Mouse (Mus musculus) G1E (cell line): ENCODE data around the gene Slc35f1. TPM values are rescaled to one million over a fixed set of nuclear protein-coding genes. Genes with fewer than 3 reads are reported as not detected.

ENCODE experiments used
- ATAC-seq: 2 replicates; pipeline ENCODE4 v1.8.0; 2016; ENCODE audit warnings: mild to moderate bottlenecking; ENCODE audit not compliant: insufficient number of reproducible peaks, poor library complexity, low FRiP score, severe bottlenecking; ENCODE audit errors: extremely low read depth
- DNase-seq: peaks from one replicate; pipeline ENCODE4 v3.0.0; 2012; ENCODE audit warnings: low spot score
- H3K27me3 ChIP-seq: 2 replicates; pipeline ENCODE4 v1.6.1; 2012; ENCODE audit warnings: mild to moderate bottlenecking, low read length, inconsistent platforms; ENCODE audit not compliant: insufficient read depth
- H3K36me3 ChIP-seq: replicated peaks from 2 replicates; pipeline ENCODE3; 2012; ENCODE audit warnings: mild to moderate bottlenecking, inconsistent platforms
- H3K4me1 ChIP-seq: 2 replicates; pipeline ENCODE4 v1.6.1; 2012; ENCODE audit warnings: low read depth, low read length, inconsistent platforms, mixed read lengths; ENCODE audit not compliant: insufficient read depth
- H3K4me3 ChIP-seq: 2 replicates; pipeline ENCODE4 v1.5.1; 2012; ENCODE audit warnings: low read depth, mild to moderate bottlenecking, inconsistent platforms, low read length, moderate library complexity, mixed read lengths
- H3K9me3 ChIP-seq: replicated peaks from 2 replicates; pipeline ENCODE4 v1.6.1; 2012; ENCODE audit warnings: inconsistent platforms
- CTCF ChIP-seq: IDR thresholded peaks from 2 replicates; pipeline ENCODE4 v1.5.1; 2012; ENCODE audit warnings: low read depth, low read length, inconsistent platforms, mixed read lengths
- GATA1 ChIP-seq: IDR thresholded peaks from 2 replicates; pipeline ENCODE4 v1.6.1; 2012; ENCODE audit warnings: borderline replicate concordance, low read length, inconsistent platforms, mixed read lengths
- GATA2 ChIP-seq: IDR thresholded peaks from 2 replicates; pipeline ENCODE4 v1.6.1; 2012; ENCODE audit warnings: low read depth, low read length, inconsistent platforms, borderline replicate concordance
- POLR2AphosphoS5 ChIP-seq: IDR thresholded peaks from 2 replicates; pipeline ENCODE4 v1.6.1; 2012; ENCODE audit warnings: low read depth, low read length, inconsistent platforms; ENCODE audit not compliant: insufficient replicate concordance
- TAL1 ChIP-seq: conservative IDR thresholded peaks from 2 replicates; pipeline ENCODE4 v1.6.1; 2012; ENCODE audit warnings: low read depth, low read length, inconsistent platforms, mixed read lengths
- polyA plus RNA-seq: library from polyadenylated mRNA; stranded (reverse); fragments of >175 nt; gene quantifications from 2 replicates; pipeline ENCODE4 v1.2.3, GENCODE M21; 2012
- total RNA-seq, 2 experiments: library from RNA; stranded (forward) in 1 of 2; stranded (reverse) in 1 of 2; fragments of 200-1000 nt in 1 of 2; fragments of >200 nt in 1 of 2; fragmentation: Nextera tagmentation in 1 of 2; gene quantifications; 2 replicates each; pipeline ENCODE4 v1.2.3; 2014 to 2017

The Slc35f1 gene
- total and polyA plus RNA-seq, 3 experiments = not detected

DNA sequence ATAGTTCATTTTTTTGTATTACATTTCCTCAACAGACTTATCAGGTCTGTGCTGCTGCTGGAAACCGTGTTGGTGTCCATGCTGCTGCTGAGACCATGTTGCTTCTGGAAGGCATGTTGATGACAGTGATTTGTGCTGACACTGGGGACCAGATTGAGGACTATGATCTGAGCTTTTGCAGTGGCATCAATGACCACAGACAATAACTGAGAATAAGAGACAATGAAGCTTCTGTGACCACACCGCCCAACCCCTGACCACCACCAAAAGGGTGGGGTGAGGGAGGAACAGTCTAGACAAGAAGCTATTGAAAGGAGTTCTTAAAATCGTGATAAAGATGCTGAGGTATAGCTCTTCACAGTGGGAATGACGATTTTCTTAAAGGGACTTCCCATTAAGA, 135.4 kb downstream of the Slc35f1 start:
- TF ChIP-seq POLR2AphosphoS5 (no peak), GATA1 (no peak), TAL1 (no peak), GATA2 (no peak), CTCF (no peak)
- peaks cover 5% of the 10 kb centered on the region for H3K9me3 ChIP-seq
- H3K36me3 ChIP-seq = no peaks in the 10 kb centered on the region
- ATAC-seq = no peak
- no peaks in the 10 kb centered on the region for H3K4me1 ChIP-seq
- H3K4me3 ChIP-seq = no peak overlapping the region
- no peaks in the 10 kb centered on the region for H3K27me3 ChIP-seq
- no peak for DNase-seq

- no peak for ATAC-seq
- Histone ChIP-seq H3K9me3 (no peaks in the 10 kb centered on the region), H3K36me3 (no peaks in the 10 kb centered on the region), H3K27me3 (no peaks in the 10 kb centered on the region), H3K4me3 (no peak overlapping the region), H3K4me1 (no peaks in the 10 kb centered on the region)
- TF ChIP-seq GATA2 = no peak
- no peak for TF ChIP-seq POLR2AphosphoS5
- no peak for TF ChIP-seq CTCF
- TF ChIP-seq TAL1 = no peak
- TF ChIP-seq GATA1 = no peak
- no peak for DNase-seq
These were observed 150.5 kb downstream of the Slc35f1 start for GRCm38 (mm10) chr10:52840819-52841218.

- Histone ChIP-seq H3K9me3 (no peaks in the 10 kb centered on the region), H3K27me3 (no peaks in the 10 kb centered on the region), H3K4me3 (no peak overlapping the region), H3K4me1 (no peaks in the 10 kb centered on the region), H3K36me3 (no peaks in the 10 kb centered on the region)
- ATAC-seq (no peak), DNase-seq (no peak)
- no peak for TF ChIP-seq CTCF
- TF ChIP-seq GATA1 = no peak
- no peak for TF ChIP-seq TAL1
- TF ChIP-seq POLR2AphosphoS5 = no peak
- TF ChIP-seq GATA2 = no peak
These were observed 161.7 kb downstream of the Slc35f1 start for GRCm38 (mm10) chr10:52851994-52852393.

- H3K27me3 ChIP-seq = no peaks in the 10 kb centered on the region
- TF ChIP-seq GATA1 = no peak
- no peaks in the 10 kb centered on the region for H3K36me3 ChIP-seq
- no peak overlapping the region for H3K4me3 ChIP-seq
- no peaks in the 10 kb centered on the region for H3K4me1 ChIP-seq
- H3K9me3 ChIP-seq = no peaks in the 10 kb centered on the region
- DNase-seq = no peak
- no peak for ATAC-seq
These were observed 170.5 kb downstream of the Slc35f1 start for GRCm38 (mm10) chr10:52860851-52861250.

- ATAC-seq = no peak
These were observed 174.6 kb downstream of the Slc35f1 start for GRCm38 (mm10) chr10:52864936-52865335.

DNA sequence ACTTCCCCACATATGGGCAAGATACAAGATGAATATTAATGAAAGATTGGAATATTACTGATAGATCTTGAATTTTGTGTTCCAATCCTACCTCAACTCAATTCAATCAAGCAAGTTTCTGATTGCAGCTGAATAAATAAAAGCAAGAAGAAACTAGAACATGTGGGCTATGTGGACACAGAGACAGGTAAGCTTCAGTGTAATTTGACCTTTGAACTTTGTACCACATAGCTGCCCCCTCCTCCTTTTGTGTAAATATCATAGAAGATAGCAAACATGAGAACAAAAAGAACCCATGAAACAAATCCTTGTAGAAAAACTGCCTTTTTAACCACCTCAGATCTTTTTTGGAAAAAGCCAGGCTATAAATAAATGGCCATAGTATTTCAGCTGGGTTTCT, 180.8 kb downstream of the Slc35f1 start:
- TF ChIP-seq GATA1 = no peak
- no peak for TF ChIP-seq CTCF
- no peak for TF ChIP-seq TAL1
- no peak for TF ChIP-seq GATA2
- TF ChIP-seq POLR2AphosphoS5 = no peak
- H3K4me3 ChIP-seq = no peak overlapping the region
- H3K27me3 ChIP-seq = no peaks in the 10 kb centered on the region
- H3K9me3 ChIP-seq = no peaks in the 10 kb centered on the region
- H3K36me3 ChIP-seq = no peaks in the 10 kb centered on the region
- DNase-seq = no peak
- H3K4me1 ChIP-seq = no peaks in the 10 kb centered on the region
- no peak for ATAC-seq

More at GRCm38 (mm10) chr10:52864936-52865335, 174.6 kb downstream of the Slc35f1 start:
- H3K36me3 ChIP-seq = no peaks in the 10 kb centered on the region
- H3K27me3 ChIP-seq = no peaks in the 10 kb centered on the region
- H3K4me3 ChIP-seq = no peak overlapping the region
- H3K4me1 ChIP-seq = no peaks in the 10 kb centered on the region
- no peaks in the 10 kb centered on the region for H3K9me3 ChIP-seq
- DNase-seq = no peak
- TF ChIP-seq TAL1 (no peak), GATA1 (no peak), CTCF (no peak), GATA2 (no peak), POLR2AphosphoS5 (no peak)

DNA sequence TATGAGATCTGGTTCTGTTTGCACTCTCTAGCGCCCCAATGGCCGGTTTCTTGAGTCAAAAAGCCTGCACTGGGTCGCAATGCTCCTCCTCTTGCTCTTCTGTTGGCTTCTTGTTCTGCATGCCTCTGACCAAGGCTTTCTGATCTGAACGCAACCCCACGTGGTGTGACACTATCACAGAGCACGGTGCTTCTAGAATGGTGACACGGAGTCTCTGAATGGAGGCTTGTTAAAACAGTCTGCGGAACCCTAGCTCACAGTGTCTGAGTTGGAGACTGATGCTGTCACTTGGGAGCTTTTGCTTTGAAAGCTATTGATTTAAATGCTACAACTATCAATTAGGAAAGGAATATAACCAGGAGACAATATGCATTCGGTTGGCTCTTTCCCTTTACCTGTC, 183.8 kb downstream of the Slc35f1 start:
- H3K4me3 ChIP-seq = no peak overlapping the region
- DNase-seq = no peak
- H3K36me3 ChIP-seq = no peaks in the 10 kb centered on the region
- TF ChIP-seq POLR2AphosphoS5 = no peak
- TF ChIP-seq TAL1 = no peak
- no peak for TF ChIP-seq CTCF
- TF ChIP-seq GATA2 = no peak
- TF ChIP-seq GATA1 = no peak
- H3K4me1 ChIP-seq = no peaks in the 10 kb centered on the region
- no peak for ATAC-seq
- no peaks in the 10 kb centered on the region for H3K27me3 ChIP-seq
- no peaks in the 10 kb centered on the region for H3K9me3 ChIP-seq
